Mouse (Mus musculus) large intestine, adult 2 months (tissue): ENCODE results near the gene Hephl1. TPM values are rescaled to one million over a fixed set of nuclear protein-coding genes. Genes with fewer than 3 reads are reported as not detected.
"Not testable (repeated sequence)": the region's sequence is repeated elsewhere in the genome, so short reads cannot be mapped to it uniquely, and the experiment has no call there.

ENCODE experiments used
- DNase-seq: peaks from one replicate; pipeline ENCODE4 v3.0.0-alpha.2; 2012; ENCODE audit warnings: low read depth, low spot score
- WGBS: fragments of 180-500 bp; shearing (Covaris S2); methylation state at CpG from one replicate; pipeline ENCODE4 v1.1.7; 2018; 5-methylcytosine and 5-hydroxymethylcytosine counted together
- polyA plus RNA-seq: library from polyadenylated mRNA; depleted of rRNA; stranded (reverse); fragments of >200 nt; gene quantifications from 2 replicates; pipeline ENCODE4 v1.2.3, GENCODE M21; 2012; rRNA removed

Hephl1 gene
- 0.02 and 0.26 TPM in 2 replicates for polyA plus RNA-seq

DNA sequence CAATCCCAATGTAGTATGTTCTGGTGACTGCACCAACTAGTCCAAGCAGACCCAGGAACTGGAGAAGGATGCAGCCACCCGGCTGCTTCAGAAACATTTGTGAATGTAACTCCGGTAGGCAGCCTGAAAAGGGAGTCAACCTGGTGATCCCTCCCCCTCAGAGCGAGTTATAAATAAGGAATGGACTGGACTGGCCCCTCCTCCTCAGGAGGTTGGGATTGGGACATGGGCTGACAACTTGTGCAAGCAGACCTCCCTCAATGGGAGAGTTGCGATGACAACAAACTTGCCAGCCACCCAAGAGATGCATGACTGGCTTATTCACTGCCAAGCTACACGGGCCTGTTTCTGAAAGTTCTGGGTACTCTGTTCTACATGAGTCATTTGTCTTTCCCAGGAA lies at the start of gene Hephl1:
Gene Hephl1 (minus strand): TSS at position 101 of the 400 bp plus-strand sequence.
- no peak for DNase-seq
- 71% methylated on average over 5 of the region's 5 CpGs for WGBS

DNA sequence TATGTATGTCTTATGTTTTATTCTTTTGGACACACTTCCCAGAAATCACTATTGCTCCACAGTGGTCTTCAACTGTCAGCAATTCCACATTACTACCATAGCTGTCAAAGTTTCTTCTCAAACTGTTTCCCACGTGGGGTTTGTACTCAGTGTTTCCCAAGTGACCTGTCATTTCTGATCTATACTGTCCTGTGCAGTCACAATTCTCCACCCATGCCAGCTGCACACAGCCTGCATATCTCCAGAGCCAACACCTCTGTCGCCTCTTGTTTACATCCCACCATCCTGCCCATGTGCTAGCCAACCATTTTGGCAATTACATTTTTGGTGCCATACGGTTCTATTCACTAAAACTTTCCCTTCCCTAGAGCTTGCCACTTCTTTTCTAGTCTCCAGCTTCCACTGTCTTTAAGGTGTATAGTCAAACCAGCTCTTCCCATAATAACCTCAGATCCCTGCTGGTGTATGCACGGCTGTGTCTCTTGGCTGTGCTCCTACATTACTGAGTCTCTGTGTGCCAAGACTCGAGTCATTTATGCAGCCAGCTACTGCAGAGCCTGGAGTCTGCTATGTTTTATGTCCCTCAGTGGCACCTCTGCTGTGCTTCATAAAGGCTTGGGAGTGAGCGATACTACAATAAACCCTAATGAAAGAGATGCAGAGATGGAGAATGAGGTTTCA lies 37.5 kb upstream of the Hephl1 start:
- WGBS: 50% methylated on average over 6 of the region's 6 CpGs
- no peak for DNase-seq

DNA sequence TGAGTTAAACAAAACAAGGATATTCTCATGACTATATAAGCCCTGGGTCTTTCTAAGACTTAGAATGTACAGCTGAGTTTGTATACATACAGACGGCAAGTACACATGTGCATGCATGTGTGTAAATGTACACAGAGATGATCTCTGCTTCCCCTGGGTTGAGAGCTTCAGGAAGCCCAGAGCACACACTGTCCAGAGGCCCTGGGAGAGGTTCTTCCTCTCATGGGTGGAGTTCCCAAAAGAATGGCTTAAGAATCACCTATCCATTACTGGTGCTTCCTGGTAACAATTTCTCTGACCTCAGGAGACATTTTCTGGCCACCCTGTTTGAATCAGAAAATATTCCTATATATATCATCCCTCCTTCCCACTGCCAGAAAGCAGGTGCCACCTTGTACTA lies 28.6 kb upstream of the Hephl1 start:
- no peak for DNase-seq
- 79% methylated on average over 1 of the region's 1 CpGs for WGBS

DNA sequence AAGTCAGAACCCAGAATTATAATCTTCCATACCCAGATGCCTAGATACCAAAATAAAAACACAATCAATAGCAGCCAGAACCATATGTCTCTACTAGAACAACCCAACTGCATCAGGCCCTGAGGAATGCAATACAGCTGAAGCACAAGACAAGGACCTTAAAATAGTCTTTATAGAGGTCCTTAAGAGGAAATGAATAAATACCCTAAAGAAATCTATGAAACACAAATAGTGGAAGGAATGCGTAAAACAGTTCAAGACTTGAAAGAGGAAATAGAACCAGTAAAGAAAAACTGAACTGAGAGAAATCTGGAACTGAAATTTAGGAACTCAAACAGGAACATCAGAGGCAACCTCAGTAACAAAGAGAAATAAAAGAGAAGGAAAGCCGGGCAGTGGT lies 14.0 kb upstream of the Hephl1 start:
- WGBS: 82% methylated on average over 2 of the region's 2 CpGs

DNA sequence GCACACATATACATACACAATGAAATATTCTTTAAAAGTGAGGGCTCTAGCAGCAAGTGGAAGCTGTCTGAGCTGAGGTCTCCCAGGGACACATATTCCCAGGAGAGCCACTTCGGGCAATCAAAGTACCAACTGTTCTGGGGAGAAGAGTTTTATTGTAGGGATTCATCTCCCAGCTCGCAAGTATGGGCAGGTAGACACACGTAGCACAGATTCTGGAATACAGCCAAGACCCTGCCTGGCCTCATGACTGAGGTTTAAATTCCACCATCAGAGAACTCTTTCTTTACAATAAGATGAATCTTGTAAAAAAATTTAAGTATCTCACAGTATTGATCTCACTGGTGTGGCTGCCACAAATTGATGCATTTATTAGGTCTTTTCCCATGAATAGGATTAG lies 10.5 kb upstream of the Hephl1 start:
- DNase-seq: no peak
- WGBS: 28% methylated on average over 3 of the region's 3 CpGs

More for the DNA sequence above, 14.0 kb upstream of the Hephl1 start:
- DNase-seq: no peak

DNA sequence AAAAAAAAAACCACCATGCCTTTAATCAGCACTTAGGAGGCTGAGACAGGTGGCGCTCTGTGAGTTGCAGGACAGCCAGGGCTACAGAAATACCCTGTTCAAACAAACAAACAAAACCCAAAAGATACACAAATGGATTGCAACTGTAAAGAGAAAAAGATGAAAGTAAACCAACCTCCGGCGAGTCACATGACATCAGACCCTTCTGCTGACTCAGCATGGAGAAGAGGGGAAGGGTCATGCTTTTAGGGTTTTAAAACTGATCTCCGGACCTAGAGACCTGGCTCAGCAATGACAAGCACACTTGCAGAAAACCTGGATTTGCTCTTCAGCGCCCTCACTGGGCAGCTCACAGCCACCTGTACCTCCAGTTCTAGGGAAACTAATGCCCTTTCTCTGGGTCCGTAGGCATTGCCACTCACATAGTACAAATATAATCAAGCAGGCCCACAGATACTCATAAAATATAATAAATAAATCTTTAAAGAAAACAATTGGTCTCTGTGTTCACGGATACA lies 9.0 kb upstream of the Hephl1 start:
- no peak for DNase-seq
- WGBS: 36% methylated on average over 7 of the region's 7 CpGs

DNA sequence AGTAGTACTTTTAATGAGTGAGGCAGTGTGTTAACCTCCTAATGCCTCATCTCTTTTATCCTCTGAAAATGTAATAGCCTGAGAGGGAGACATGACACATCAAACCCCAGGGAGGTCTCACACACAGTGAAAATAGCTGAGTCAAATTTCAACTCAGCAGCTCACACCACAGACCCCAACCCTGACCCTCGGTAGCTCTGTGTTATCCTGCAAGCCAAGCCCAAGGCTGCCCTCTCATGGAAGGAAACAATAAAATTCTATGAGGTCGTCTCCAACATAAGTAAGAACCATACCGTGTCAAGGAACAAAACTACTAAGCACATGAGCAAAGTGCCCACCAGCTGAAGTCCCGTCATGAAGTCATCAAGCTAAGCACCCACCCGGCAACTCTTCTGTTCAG lies 8.3 kb upstream of the Hephl1 start:
- DNase-seq: no peak
- WGBS: 43% methylated on average over 5 of the region's 5 CpGs

DNA sequence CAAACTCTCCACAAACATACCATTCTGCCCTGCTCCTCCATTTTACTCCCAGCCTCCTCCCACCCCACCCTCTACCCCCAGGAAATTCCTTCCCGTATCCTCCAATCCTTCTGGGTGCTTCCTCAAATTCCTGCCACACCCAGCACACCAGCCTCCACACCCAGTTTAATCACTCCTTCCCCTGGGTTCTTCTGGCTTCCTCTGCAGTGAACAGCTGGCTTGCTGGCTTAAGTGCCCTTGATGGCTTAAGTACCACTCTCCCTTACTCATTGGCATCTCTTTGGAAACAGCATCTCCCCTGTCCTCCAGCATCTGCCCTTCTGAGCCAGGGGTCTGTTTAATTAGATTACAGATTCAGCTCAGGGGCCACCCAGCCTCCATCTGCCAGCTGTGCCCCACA lies 7.6 kb upstream of the Hephl1 start:
- 22% methylated on average over 1 of the region's 1 CpGs for WGBS
- DNase-seq: no peak

DNA sequence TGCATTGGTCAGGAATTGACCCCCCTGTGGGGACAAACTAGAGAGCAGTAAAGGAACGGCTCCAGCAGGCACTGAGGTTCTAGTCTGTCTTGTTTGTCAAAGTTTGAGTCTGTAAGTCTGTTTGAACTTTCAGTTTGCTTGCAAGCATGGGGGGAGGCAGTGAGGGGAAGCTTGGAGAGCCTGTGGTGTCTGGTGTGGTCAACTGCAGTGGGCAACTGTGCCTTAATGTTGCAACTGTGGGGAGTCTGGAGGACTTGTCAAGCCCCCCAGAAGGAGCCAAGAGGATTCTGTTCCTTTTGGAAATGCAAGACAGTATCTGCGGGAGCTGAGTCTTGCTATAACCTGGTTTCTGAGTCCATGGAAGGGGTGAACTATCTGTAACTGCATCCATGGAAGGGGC lies 4.3 kb upstream of the Hephl1 start:
- WGBS: 68% methylated on average over 2 of the region's 2 CpGs
- no peak for DNase-seq

DNA sequence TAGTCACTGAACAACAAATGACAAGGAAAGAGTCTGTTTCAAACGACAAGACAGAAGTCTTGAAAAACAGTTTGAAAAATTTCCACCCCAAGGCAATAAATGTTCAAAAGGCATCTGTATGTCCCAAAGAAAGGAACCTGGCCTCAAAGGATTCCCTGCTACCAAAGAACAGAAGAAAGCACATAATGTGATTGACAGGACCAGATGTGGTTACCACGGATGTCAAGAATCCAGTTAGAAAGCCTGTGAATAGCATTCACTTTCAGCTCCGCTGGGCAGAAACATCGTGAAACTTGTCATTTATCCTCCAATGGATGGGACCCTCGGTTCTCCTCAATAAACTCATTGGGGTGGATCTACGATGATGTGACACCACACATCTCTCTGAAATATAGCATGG lies 2.2 kb upstream of the Hephl1 start:
- no peak for DNase-seq
- 84% methylated on average over 6 of the region's 6 CpGs for WGBS

DNA sequence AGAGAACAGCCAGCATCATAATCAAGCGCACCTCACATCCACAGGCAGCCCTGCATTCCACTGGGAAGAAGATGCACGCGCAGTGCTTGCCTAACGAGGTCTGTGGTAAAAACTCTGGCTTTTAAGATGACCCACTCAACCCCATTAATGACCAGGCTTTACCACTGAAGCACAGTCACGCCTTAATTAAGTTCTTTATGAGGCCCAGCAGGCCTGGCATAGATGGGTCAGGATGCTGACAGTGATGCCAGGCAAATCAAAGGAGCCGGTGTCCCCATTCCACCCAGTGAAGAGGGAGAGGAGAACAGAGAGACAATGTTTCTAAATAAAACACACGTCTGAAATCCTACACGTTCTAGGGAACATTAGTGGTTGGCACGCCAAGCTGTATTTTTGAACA lies 3.8 kb downstream of the Hephl1 start:
- DNase-seq: no peak
- 77% methylated on average over 9 of the region's 9 CpGs for WGBS

DNA sequence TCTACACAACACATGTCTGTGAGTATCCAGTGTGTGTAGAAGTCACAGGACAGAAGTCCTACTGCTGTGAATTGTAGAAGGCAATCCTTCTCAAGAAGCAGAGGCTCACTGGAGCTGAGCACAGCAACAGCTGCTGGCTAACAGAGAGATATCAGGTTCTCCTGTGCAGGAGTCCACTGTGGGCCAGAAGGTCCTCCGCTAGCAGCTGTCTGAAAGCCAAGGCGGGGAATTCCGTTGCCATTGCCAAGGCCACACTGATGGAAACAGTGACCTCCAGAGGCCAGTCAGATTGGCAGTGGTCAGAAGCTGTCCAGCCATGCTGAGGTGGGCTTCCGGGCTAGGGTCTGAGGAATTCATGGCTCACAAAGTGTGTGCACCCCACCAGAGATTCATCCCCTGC lies 6.8 kb downstream of the Hephl1 start:
- WGBS: 65% methylated on average over 4 of the region's 4 CpGs
- DNase-seq: no peak

DNA sequence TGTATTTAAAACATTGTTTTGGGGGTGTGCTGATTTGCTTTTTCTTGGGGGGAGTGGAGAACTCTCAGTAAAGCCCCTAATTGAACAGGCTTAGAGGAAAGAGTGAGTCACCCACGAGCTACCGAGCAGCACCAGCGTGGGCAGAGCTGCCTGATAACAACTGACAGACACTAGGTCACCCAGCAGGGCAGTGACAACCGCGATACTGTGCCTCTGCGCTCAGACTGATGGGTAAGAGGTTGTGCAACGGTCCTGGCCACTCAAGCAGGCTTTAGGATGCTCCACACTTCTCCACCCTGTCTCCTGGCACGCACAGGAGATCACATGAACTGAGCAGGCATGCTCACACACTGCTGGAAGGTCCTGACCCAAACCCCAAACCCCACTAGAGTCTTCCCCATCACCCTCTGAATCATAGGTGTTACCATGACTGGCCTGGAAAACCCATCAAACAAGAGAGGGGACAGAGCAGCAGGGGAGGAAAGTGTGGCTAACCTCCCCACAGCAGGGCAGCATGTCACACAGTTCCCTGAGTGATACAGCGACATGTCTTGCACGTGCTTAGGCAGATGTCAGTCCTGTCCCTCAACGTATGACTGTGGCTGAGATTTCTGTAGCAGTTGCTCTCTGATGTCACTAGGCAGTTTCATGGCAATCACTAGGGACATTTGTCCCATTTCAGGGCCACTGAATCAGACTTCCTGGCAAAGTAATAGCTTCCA lies 8.2 kb downstream of the Hephl1 start:
- 58% methylated on average over 11 of the region's 11 CpGs for WGBS
- DNase-seq: no peak

DNA sequence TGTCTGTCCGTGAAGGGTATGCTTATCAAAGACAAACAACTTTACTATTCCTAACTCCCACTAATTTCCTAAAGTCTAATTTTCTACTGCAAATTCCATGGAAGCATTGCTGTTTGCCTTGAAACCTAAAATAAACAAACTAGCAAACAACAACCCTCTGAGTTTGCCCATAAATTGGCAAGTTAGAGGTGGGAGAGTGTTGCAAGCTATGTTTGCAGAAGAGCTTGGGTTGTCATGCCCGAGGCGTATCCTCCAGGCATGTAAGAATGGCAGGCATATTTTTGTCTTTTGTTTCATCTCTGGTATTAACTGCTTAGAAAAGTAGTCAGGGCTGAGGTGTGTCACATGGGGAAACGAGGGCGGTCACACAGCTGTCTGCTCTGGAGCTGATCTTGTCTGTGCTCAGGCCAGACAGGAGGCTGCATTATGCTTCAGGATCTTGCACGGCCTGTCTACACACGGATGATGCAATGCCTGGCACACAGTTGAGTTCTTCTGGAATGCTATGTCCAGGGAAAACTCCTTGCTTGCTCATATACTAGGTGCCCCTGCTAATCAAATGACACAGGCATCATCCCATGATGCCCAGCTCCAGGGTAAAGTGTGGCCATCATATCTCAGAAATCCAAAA lies 10.3 kb downstream of the Hephl1 start:
- 37% methylated on average over 7 of the region's 7 CpGs for WGBS
- DNase-seq: no peak

DNA sequence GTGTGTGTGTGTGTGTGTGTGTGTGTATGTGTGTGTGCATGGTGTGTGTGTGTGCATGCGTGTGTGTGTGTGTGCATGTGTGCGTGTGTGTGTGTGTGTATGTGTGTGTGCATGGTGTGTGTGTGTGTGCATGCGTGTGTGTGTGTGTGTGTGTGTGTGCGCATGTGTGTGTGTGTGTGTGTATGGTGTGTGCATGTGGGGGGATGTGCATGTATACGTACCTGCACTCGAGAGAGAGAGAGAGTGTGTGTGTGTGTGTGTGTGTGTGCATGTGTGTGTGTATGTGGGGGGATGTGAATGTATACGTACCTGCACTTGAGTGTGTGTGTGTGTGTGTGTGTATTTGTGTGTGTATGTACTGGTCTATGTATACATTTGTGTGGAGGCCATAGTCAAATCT lies 13.5 kb downstream of the Hephl1 start:
- not testable (repeated sequence) for DNase-seq
- 88% methylated on average over 7 of the region's 7 CpGs for WGBS

DNA sequence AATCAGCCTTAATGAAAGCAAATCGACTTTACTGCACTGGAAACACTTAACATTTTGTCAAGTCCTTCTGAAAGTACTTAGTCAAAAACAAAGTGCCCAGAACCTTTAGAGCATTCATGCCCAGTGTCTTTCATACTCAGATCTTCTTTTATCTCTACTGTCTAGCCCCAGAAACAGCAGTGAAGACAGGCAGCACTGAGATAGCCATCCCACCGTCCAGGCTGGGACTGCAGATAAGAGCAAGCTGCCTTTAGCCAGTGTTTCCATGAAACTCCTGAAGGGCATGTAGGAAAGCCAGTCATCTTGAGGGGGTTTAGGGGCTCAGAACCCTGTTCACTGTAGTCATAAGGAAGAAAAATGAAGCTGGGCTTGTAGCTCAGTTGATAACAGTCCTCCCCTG lies 14.7 kb downstream of the Hephl1 start:
- WGBS: 74% methylated on average over 2 of the region's 2 CpGs
- DNase-seq: no peak

DNA sequence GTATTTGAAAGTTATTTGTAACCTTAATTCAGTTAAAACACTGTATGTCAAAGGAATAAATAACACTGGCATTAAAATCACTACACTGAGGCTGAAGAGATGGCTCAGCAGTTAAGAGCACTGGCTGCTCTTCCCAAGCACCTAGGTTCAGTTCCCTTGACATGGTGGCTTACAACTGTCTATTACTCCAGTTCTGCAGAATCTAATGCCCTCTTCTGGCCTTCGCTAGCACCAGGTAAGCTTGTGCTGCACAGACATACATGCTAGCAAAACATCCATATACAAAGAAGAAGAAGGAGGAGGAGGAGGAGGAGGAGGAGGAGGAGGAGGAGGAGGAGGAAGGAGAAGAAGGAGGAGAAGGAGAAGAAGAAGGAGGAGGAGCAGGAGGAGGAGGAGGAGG lies 15.7 kb downstream of the Hephl1 start:
- no peak for DNase-seq
- 71% methylated on average over 1 of the region's 1 CpGs for WGBS

DNA sequence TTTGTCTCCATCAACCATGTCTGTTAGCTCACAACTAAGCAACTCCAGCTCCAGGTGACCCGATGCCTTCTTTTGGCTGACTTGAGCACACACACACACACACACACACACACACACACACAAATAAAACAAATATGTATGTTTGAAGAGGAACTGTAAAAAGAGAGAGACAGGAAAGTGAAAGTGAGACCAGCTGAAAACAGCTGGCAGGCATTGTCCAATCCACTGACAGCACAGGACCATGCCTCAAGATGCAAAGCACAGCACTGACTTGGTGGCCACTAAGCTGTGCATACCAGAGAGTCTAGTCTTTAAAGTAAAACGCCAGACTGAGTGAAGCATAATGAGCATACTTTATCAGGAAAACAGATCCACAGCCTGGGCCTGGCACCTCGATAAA lies 16.7 kb downstream of the Hephl1 start:
- WGBS: 29% methylated on average over 3 of the region's 3 CpGs
- no peak for DNase-seq

DNA sequence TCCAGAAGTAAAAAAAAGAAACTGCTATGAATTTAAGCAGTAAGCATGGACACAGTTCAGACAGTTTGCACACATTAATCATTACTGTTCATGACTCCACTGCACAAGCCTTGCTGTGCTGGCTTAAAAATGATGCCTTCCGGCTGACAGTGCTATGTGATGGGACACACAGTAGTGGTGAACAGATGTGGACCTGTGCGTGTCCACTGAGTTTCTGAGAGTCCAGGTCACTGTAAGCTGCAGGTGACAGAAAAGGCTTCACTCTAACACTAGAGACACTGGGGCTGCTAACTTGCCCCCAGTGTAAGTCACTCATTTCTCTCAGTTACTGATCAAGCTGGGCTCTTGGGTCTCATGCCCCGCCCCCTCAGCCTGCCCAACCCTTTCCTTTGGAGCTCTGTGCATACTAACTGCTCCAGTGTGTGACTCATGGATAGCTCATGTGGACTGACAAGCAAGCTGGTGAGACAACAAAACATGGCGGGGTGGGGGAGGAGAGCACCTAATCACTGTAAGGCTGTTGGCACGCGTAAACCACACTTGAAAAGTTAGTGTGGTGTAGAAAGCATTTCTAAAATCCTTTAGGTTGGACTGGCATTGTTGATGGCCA lies 43.1 kb downstream of the Hephl1 start:
- WGBS: 56% methylated on average over 6 of the region's 6 CpGs
- DNase-seq: peak; percentile 35

DNA sequence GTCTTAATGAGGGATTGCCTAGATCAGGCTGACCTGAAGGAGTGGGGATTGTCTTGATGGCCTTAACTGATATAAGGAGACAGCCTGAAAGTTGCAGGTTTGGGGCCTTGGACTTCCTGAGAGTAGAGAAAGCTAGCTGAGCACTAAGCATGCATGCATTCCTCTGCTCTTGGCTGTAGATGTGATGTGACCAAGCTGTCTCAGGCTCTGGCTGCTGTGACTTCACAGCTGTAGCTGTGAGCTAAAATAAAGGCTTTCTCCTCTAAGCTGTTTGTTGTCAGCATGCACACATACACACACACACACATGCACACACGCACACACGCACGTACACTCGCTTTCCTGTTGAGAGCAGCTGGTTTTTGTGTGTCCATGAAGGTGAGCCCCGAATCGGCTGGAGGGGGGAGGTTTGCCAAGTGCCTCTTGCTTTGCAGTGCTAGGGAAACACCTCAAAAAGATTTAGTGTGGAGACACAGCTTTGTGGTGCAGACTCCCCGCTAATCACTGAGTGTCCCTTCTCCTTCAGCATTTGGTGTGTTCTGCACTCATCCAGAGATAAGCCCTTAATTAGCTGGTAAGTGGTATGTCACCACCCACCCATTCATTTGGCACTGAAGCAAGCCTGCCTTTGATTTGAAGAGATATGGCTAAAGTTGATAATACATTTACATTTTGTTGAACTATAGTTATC lies 43.8 kb downstream of the Hephl1 start:
- WGBS: 89% methylated on average over 7 of the region's 7 CpGs
- no peak for DNase-seq
